Mouse (Mus musculus): Measurements from ENCODE around the gene Plxnc1.

DNA sequence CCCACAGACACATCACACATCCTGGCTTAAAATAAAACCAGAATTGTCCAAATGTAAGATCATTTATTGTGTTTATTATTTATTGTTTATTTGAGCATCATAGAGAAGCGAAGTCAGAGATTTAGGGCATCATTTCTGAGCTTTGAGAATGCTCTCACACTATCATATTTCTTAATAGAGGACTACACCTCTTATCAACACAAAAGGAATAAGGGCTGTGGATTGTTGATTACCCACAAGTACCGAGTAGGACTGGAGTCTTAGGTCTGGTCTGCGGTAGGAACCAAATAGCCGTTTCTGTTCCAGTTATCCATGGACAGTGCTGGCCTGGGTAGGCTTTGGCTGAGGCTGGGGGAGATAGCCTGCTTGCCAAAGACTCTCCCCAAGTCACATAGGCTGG is 20.2 kb downstream of the Plxnc1 start:
- no peak for TF ChIP-seq CTCF (conservative IDR thresholded peaks at IDR 0.05; ENCODE audit: low read length)
- TF ChIP-seq POU5F1 (IDR thresholded peaks at IDR 0.05; ENCODE audit: borderline replicate concordance, low read length) = no peak
- TF ChIP-seq NANOG (IDR thresholded peaks at IDR 0.05; ENCODE audit: borderline replicate concordance, low read length) = no peak

Measured in E14TG2a.4 (cell line).